Mouse (Mus musculus) midbrain, embryonic 12.5 days (tissue): ENCODE measurements at regions not wholly inside any gene's neighbourhood (a gene's known extent, or its start where the extent isn't known, plus 50 kb on each side); places are given as distances from the start of the nearest gene placed in this dataset.

Source experiments
- ATAC-seq: fragments of 200-750 bp; cut with Nextera tagmentation; 2 replicates; pipeline ENCODE4 v1.8.0; 2017; ENCODE audit warnings: low read depth, moderate TSS enrichment, moderate library complexity; ENCODE audit not compliant: low FRiP score
- H3K27ac ChIP-seq: fragments of 300-500 bp; sonication (generic); replicated peaks from 2 replicates; pipeline ENCODE4 v1.5.1; 2016; ENCODE audit warnings: mild to moderate bottlenecking
- H3K27me3 ChIP-seq: fragments of 300-500 bp; sonication (generic); 2 replicates; pipeline ENCODE4 v1.6.1; 2016; ENCODE audit warnings: mild to moderate bottlenecking
- H3K36me3 ChIP-seq: fragments of 300-500 bp; sonication (generic); 2 replicates; pipeline ENCODE4 v1.6.1; 2016
- H3K4me1 ChIP-seq: fragments of 300-500 bp; sonication (generic); 2 replicates; pipeline ENCODE4 v1.6.1; 2016
- H3K4me2 ChIP-seq: fragments of 300-500 bp; sonication (generic); replicated peaks from 2 replicates; pipeline ENCODE4 v1.6.1; 2016; ENCODE audit warnings: mild to moderate bottlenecking, moderate library complexity
- H3K4me3 ChIP-seq: fragments of 300-500 bp; sonication (generic); 2 replicates; pipeline ENCODE4 v1.5.1; 2016; ENCODE audit warnings: mild to moderate bottlenecking
- H3K9ac ChIP-seq: fragments of 300-500 bp; sonication (generic); replicated peaks from 2 replicates; pipeline ENCODE4 v1.6.1; 2016; ENCODE audit warnings: mild to moderate bottlenecking, moderate library complexity
- H3K9me3 ChIP-seq: fragments of 300-500 bp; sonication (generic); 2 replicates; pipeline ENCODE4 v1.6.1; 2016; ENCODE audit warnings: mild to moderate bottlenecking
- WGBS: fragments of 180-500 bp; shearing (Covaris S2); methylation state at CpG from one replicate; pipeline ENCODE4 v1.1.7; 2016; 5-methylcytosine and 5-hydroxymethylcytosine counted together

GRCm38 (mm10) chr15:67422277-67422953, 921.7 kb upstream of the Lrrc6 start:
- no peaks in the 10 kb centered on the region for H3K27me3 ChIP-seq
- H3K9ac ChIP-seq, result no peak overlapping the region
- no peaks in the 10 kb centered on the region for H3K4me1 ChIP-seq
- H3K9me3 ChIP-seq, result no peaks in the 10 kb centered on the region
- H3K4me2 ChIP-seq, result no peak overlapping the region
- H3K27ac ChIP-seq, result no peak overlapping the region
- WGBS, result 82% methylated on average over 8 of the region's 8 CpGs
- no peak overlapping the region for H3K4me3 ChIP-seq
- no peak for ATAC-seq
- H3K36me3 ChIP-seq, result no peaks in the 10 kb centered on the region

GRCm38 (mm10) chr15:67420776-67421175, 920.1 kb upstream of the Lrrc6 start:
- H3K36me3 ChIP-seq, result no peaks in the 10 kb centered on the region
- 75% methylated on average over 6 of the region's 6 CpGs for WGBS
- H3K4me2 ChIP-seq, result no peak overlapping the region
- no peak overlapping the region for H3K4me3 ChIP-seq
- no peak for ATAC-seq
- no peak overlapping the region for H3K27ac ChIP-seq
- H3K4me1 ChIP-seq, result no peaks in the 10 kb centered on the region
- H3K9me3 ChIP-seq, result no peaks in the 10 kb centered on the region
- H3K27me3 ChIP-seq, result no peaks in the 10 kb centered on the region
- no peak overlapping the region for H3K9ac ChIP-seq

GRCm38 (mm10) chr15:67419733-67420132, 919.0 kb upstream of the Lrrc6 start:
- Histone ChIP-seq H3K9ac (no peak overlapping the region), H3K4me3 (no peak overlapping the region), H3K4me1 (no peaks in the 10 kb centered on the region), H3K4me2 (no peak overlapping the region), H3K27ac (no peak overlapping the region), H3K36me3 (no peaks in the 10 kb centered on the region), H3K27me3 (no peaks in the 10 kb centered on the region), H3K9me3 (no peaks in the 10 kb centered on the region)
- WGBS, result 94% methylated on average over 1 of the region's 1 CpGs
- ATAC-seq, result no peak

- H3K36me3 ChIP-seq, result no peaks in the 10 kb centered on the region
- WGBS, result 91% methylated on average over 2 of the region's 2 CpGs
- no peak overlapping the region for H3K4me2 ChIP-seq
- no peaks in the 10 kb centered on the region for H3K27me3 ChIP-seq
- H3K4me3 ChIP-seq, result no peak overlapping the region
- no peaks in the 10 kb centered on the region for H3K4me1 ChIP-seq
- H3K9me3 ChIP-seq, result no peaks in the 10 kb centered on the region
- H3K27ac ChIP-seq, result no peak overlapping the region
- ATAC-seq, result no peak
- no peak overlapping the region for H3K9ac ChIP-seq
These were observed 917.0 kb upstream of the Lrrc6 start for GRCm38 (mm10) chr15:67417742-67418163.

- 87% methylated on average over 2 of the region's 2 CpGs for WGBS
These were observed 915.1 kb upstream of the Lrrc6 start for GRCm38 (mm10) chr15:67415840-67416239.

GRCm38 (mm10) chr15:67414371-67414930, 913.7 kb upstream of the Lrrc6 start:
- Histone ChIP-seq H3K9me3 (no peaks in the 10 kb centered on the region), H3K27ac (no peak overlapping the region), H3K4me1 (no peaks in the 10 kb centered on the region), H3K9ac (no peak overlapping the region), H3K27me3 (no peaks in the 10 kb centered on the region), H3K4me2 (no peak overlapping the region), H3K4me3 (no peak overlapping the region), H3K36me3 (no peaks in the 10 kb centered on the region)
- 84% methylated on average over 3 of the region's 3 CpGs for WGBS
- ATAC-seq, result no peak

More at GRCm38 (mm10) chr15:67415840-67416239, 915.1 kb upstream of the Lrrc6 start:
- Histone ChIP-seq H3K36me3 (no peaks in the 10 kb centered on the region), H3K4me1 (no peaks in the 10 kb centered on the region), H3K27me3 (no peaks in the 10 kb centered on the region), H3K9me3 (no peaks in the 10 kb centered on the region), H3K4me3 (no peak overlapping the region), H3K4me2 (no peak overlapping the region), H3K9ac (no peak overlapping the region), H3K27ac (no peak overlapping the region)
- ATAC-seq, result no peak

GRCm38 (mm10) chr15:67413581-67413980, 912.9 kb upstream of the Lrrc6 start:
- Histone ChIP-seq H3K27ac (no peak overlapping the region), H3K27me3 (no peaks in the 10 kb centered on the region), H3K4me2 (no peak overlapping the region), H3K4me1 (0 out of 2 replicates have a peak, but pooled peaks cover 2% of the 10 kb centered on the region), H3K9me3 (no peaks in the 10 kb centered on the region), H3K4me3 (no peak overlapping the region), H3K36me3 (no peaks in the 10 kb centered on the region), H3K9ac (no peak overlapping the region)
- 94% methylated on average over 3 of the region's 3 CpGs for WGBS
- ATAC-seq, result no peak

GRCm38 (mm10) chr15:67412394-67412793, 911.7 kb upstream of the Lrrc6 start:
- no peaks in the 10 kb centered on the region for H3K27me3 ChIP-seq
- no peaks in the 10 kb centered on the region for H3K9me3 ChIP-seq
- 97% methylated on average over 1 of the region's 1 CpGs for WGBS
- no peak overlapping the region for H3K9ac ChIP-seq
- H3K4me2 ChIP-seq, result no peak overlapping the region
- H3K4me1 ChIP-seq, result 0 out of 2 replicates have a peak, but pooled peaks cover 2% of the 10 kb centered on the region
- H3K27ac ChIP-seq, result no peak overlapping the region
- H3K36me3 ChIP-seq, result no peaks in the 10 kb centered on the region
- H3K4me3 ChIP-seq, result no peak overlapping the region
- no peak for ATAC-seq

- H3K36me3 ChIP-seq, result no peaks in the 10 kb centered on the region
- no peaks in the 10 kb centered on the region for H3K27me3 ChIP-seq
- no peak for ATAC-seq
- no peak overlapping the region for H3K9ac ChIP-seq
- H3K4me1 ChIP-seq, result 0 out of 2 replicates have a peak, but pooled peaks cover 2% of the 10 kb centered on the region
- H3K4me3 ChIP-seq, result no peak overlapping the region
- H3K27ac ChIP-seq, result no peak overlapping the region
- H3K9me3 ChIP-seq, result no peaks in the 10 kb centered on the region
- no peak overlapping the region for H3K4me2 ChIP-seq
- 81% methylated on average over 2 of the region's 2 CpGs for whole genome bisulfite sequencing
These were observed 910.9 kb upstream of the Lrrc6 start for GRCm38 (mm10) chr15:67411657-67412056.

- 0 out of 2 replicates have a peak, but pooled peaks cover 2% of the 10 kb centered on the region for H3K4me1 ChIP-seq
- H3K27ac ChIP-seq, result no peak overlapping the region
- H3K36me3 ChIP-seq, result no peaks in the 10 kb centered on the region
- no peaks in the 10 kb centered on the region for H3K9me3 ChIP-seq
- no peaks in the 10 kb centered on the region for H3K27me3 ChIP-seq
- 81% methylated on average over 1 of the region's 1 CpGs for WGBS
- no peak overlapping the region for H3K9ac ChIP-seq
- no peak overlapping the region for H3K4me2 ChIP-seq
- H3K4me3 ChIP-seq, result no peak overlapping the region
- no peak for ATAC-seq
These were observed 909.3 kb upstream of the Lrrc6 start for GRCm38 (mm10) chr15:67410012-67410411.

- H3K4me1 ChIP-seq, result 0 out of 2 replicates have a peak, but pooled peaks cover 2% of the 10 kb centered on the region
- H3K9ac ChIP-seq, result no peak overlapping the region
- WGBS, result 76% methylated on average over 9 of the region's 9 CpGs
- no peak overlapping the region for H3K27ac ChIP-seq
- H3K9me3 ChIP-seq, result no peaks in the 10 kb centered on the region
- H3K27me3 ChIP-seq, result no peaks in the 10 kb centered on the region
- no peak overlapping the region for H3K4me3 ChIP-seq
- no peaks in the 10 kb centered on the region for H3K36me3 ChIP-seq
- no peak for ATAC-seq
- H3K4me2 ChIP-seq, result no peak overlapping the region
These were observed 908.3 kb upstream of the Lrrc6 start for GRCm38 (mm10) chr15:67408871-67409559.

- WGBS, result 89% methylated on average over 2 of the region's 2 CpGs
- H3K4me3 ChIP-seq, result no peak overlapping the region
- ATAC-seq, result no peak
- H3K4me2 ChIP-seq, result no peak overlapping the region
- no peaks in the 10 kb centered on the region for H3K36me3 ChIP-seq
- 0 out of 2 replicates have a peak, but pooled peaks cover 2% of the 10 kb centered on the region for H3K4me1 ChIP-seq
- H3K9ac ChIP-seq, result no peak overlapping the region
- H3K27ac ChIP-seq, result no peak overlapping the region
- no peaks in the 10 kb centered on the region for H3K27me3 ChIP-seq
- H3K9me3 ChIP-seq, result no peaks in the 10 kb centered on the region
These were observed 906.5 kb upstream of the Lrrc6 start for GRCm38 (mm10) chr15:67407244-67407643.
